Mouse (Mus musculus) small intestine, adult 2 months (tissue): ENCODE results near the gene Tmed1. TPM values are rescaled to one million over a fixed set of nuclear protein-coding genes. Genes with fewer than 3 reads are reported as not detected.

ENCODE experiments used
- H3K27ac ChIP-seq: fragments of 200-500 bp; 2 replicates; pipeline ENCODE4 v1.5.1; 2012; ENCODE audit warnings: low read depth, low read length, control low read depth, inconsistent platforms; ENCODE audit not compliant: insufficient read depth
- H3K27me3 ChIP-seq: fragments of 200-500 bp; 2 replicates; pipeline ENCODE4 v1.6.1; 2012; ENCODE audit warnings: mild to moderate bottlenecking, moderate library complexity, low read length, inconsistent platforms; ENCODE audit not compliant: control insufficient read depth, insufficient read depth
- H3K36me3 ChIP-seq: fragments of 200-500 bp; 2 replicates; pipeline ENCODE4 v1.6.1; 2012; ENCODE audit warnings: mild to moderate bottlenecking, low read length, control low read depth, inconsistent platforms; ENCODE audit not compliant: control insufficient read depth, insufficient read depth
- H3K4me1 ChIP-seq: fragments of 200-500 bp; 2 replicates; pipeline ENCODE4 v1.6.1; 2012; ENCODE audit warnings: low read length, inconsistent platforms, mixed read lengths; ENCODE audit not compliant: control insufficient read depth, insufficient read depth, insufficient read length
- H3K4me3 ChIP-seq: fragments of 200-500 bp; 2 replicates; pipeline ENCODE4 v1.5.1; 2012; ENCODE audit warnings: low read depth, mild to moderate bottlenecking, control low read depth, inconsistent platforms, low read length, moderate library complexity
- CTCF ChIP-seq: fragments of 200-500 bp; IDR thresholded peaks from 2 replicates; pipeline ENCODE4 v1.5.1; 2012; ENCODE audit warnings: low read depth, mild to moderate bottlenecking, control low read depth, inconsistent platforms, low read length, moderate library complexity, mixed read lengths; ENCODE audit not compliant: insufficient replicate concordance, insufficient read length; ENCODE audit errors: extremely low read depth
- POLR2A ChIP-seq: fragments of 200-500 bp; IDR thresholded peaks from 2 replicates; pipeline ENCODE4 v1.6.1; 2012; ENCODE audit warnings: low read depth, mild to moderate bottlenecking, control low read depth, inconsistent platforms, low read length, moderate library complexity
- WGBS: fragments of 180-500 bp; shearing (Covaris S2); methylation state at CpG from one replicate; pipeline ENCODE4 v1.1.7; 2018; 5-methylcytosine and 5-hydroxymethylcytosine counted together
- polyA plus RNA-seq: library from polyadenylated mRNA; depleted of rRNA; stranded (reverse); fragments of >200 nt; gene quantifications from 2 replicates; pipeline ENCODE4 v1.2.3, GENCODE M21; 2012

Gene Tmed1
- polyA plus RNA-seq, 1 experiment: 10.8 TPM

DNA sequence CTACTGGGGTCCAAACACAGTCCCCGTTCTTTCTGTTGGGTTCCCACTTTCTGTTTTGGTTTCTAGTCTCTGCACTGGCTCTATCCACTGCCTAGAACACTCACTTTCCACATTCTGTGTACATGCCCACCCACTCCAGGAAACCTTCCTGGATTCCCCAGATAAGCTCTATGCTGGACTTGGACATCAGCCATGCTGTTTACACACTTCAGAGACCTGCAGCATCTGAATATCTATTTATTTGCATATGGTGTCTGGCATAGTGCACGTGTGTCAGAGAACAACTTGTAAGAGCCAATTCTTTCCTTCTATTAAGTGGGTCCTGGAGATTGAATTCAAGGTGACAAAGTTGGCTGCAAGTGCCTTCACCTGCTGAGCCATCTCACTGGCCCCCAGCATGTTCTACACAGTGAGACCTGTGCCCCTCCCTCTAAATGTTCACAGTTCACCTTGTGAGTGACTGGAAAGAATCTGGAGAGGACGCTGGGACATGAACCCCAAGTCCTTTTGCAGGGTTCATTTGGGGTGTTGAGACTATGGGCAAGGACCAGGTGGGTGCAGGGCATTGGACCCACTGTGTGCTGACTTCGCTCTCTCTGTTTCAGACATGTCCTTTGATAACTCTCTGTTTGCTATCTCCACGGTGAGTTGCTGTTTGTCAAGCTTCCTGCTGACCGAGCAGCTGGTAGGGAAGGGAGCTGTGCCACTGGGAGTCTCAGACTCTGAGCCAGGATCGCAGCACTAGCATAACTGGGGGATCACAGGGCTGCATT, 30.1 kb upstream of the Tmed1 start:
- H3K27ac ChIP-seq: peak overlapping the region; percentile 49; the same call in 1 of the 2 replicates
- no peaks in the 10 kb centered on the region for H3K36me3 ChIP-seq
- H3K27me3 ChIP-seq: no peaks in the 10 kb centered on the region
- H3K4me3 ChIP-seq: no peak overlapping the region
- peaks cover 9% of the 10 kb centered on the region; the same call in 1 of the 2 replicates for H3K4me1 ChIP-seq
- TF ChIP-seq POLR2A (no peak), CTCF (no peak)
- WGBS: 21% methylated on average over 7 of the region's 7 CpGs

DNA sequence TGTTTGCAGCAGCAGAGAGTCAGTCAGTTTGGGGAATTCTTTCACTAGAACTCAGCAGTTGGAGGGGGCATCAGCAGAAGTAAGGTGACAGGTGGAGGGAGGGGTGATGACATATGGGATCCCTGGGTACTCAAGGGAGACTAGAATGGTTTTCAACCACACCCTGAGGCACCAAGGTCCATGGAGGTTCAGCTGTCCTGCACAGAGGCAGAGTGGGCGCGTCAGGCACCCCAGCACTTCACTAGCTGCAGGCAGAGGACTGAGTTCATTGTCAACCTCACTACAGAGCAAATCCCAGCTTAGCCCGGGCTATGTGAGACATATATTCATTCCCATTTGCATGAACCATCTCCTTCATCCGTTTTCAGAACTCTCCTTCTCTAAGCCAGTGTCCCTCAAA, 27.0 kb upstream of the Tmed1 start:
- Histone ChIP-seq H3K4me1 (peaks cover 9% of the 10 kb centered on the region; the same call in 1 of the 2 replicates), H3K36me3 (no peaks in the 10 kb centered on the region), H3K27ac (no peak overlapping the region), H3K27me3 (no peaks in the 10 kb centered on the region), H3K4me3 (no peak overlapping the region)
- WGBS: 66% methylated on average over 4 of the region's 4 CpGs
- TF ChIP-seq POLR2A: no peak
- no peak for TF ChIP-seq CTCF

DNA sequence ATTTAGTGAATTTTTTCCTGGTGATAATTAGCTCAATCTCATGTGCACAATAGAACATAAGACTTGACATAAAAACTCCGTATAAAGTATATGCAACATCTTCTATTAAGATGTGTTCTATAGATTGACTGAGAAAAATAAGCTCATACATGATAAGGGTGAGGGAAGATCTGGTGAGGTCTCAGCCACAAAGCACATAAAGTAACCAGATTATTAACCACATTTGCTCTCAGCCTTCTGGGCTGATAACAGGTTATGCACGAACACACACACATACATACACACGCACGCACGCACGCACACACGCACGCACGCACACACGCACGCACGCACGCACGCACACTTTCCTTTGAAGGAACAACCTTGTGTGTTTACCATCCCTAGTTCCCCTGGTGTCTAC, 26.4 kb upstream of the Tmed1 start:
- no peak overlapping the region for H3K27ac ChIP-seq
- H3K36me3 ChIP-seq: no peaks in the 10 kb centered on the region
- H3K4me1 ChIP-seq: peaks cover 9% of the 10 kb centered on the region; the same call in 1 of the 2 replicates
- H3K4me3 ChIP-seq: no peak overlapping the region
- WGBS: 91% methylated on average over 14 of the region's 14 CpGs
- no peaks in the 10 kb centered on the region for H3K27me3 ChIP-seq
- no peak for TF ChIP-seq CTCF
- no peak for TF ChIP-seq POLR2A

DNA sequence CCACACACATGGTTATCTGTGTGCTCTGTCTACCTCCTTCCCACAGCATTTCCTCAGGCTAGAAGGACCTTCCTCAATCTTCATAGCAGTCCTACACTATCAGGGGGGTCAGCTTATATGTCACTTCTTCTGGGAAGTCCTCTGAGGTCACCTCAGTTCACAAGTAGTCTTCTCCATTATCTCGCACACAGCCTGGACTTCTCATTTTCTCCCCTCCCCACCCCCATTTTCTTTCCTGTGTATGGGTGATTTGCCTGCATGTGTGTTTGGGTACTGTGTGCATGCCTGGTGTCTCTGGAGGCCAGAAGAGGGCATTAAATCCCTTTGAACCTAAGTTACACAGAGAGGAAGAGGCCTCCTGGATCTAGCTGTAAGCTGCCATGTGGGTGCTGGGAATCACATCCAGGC, 17.9 kb upstream of the Tmed1 start:
- Histone ChIP-seq H3K27ac (no peak overlapping the region), H3K27me3 (no peaks in the 10 kb centered on the region), H3K4me1 (no peaks in the 10 kb centered on the region), H3K36me3 (no peaks in the 10 kb centered on the region), H3K4me3 (no peak overlapping the region)
- TF ChIP-seq CTCF (no peak), POLR2A (no peak)
- 74% methylated on average over 1 of the region's 1 CpGs for WGBS

DNA sequence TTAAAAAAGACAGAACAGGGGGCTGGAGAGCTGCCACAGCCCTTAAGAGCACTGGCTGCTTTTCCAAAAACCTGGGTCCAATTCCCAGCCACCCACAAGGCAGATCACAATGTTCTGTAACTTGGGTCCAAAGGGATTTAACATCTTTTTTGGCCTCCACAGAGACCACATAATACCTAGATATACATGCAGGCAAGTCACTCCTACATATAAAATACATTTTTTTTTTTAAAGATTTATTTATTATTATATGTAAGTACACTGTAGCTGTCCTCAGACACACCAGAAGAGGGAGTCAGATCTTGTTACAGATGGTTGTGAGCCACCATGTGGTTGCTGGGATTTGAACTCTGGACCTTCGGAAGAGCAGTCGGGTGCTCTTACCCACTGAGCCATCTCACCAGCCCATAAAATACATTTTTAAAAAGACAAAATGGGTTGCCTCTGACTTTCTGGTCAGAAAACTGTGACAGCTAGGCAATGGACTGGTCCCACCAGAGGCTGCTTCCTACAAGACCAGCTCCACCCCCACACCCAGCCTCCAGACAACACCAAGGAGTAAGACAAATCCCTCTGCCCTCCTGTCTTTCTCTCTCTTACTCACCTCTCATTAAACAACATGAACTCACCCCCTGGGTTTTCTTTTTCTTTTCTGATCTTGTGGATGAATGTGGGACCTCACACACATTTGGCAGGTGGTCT, 17.2 kb upstream of the Tmed1 start:
- Histone ChIP-seq H3K27ac (no peak overlapping the region), H3K4me1 (no peaks in the 10 kb centered on the region)
- WGBS: 90% methylated on average over 2 of the region's 2 CpGs

DNA sequence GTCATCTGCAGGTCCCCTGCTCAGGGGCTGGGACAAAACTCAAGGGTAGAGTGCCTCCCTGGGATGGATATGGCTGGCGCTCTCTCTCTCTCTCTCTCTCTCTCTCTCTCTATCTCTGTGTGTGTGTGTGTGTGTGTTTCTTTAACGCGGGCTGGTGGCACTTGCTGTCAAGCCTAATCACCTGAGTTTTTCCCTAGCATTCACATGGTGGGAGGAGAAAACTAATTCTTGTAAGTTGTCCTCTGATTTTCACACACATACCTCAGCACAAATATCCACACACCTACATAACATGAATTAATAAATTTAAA, 16.5 kb upstream of the Tmed1 start:
- H3K27me3 ChIP-seq: no peaks in the 10 kb centered on the region
- WGBS: 64% methylated on average over 3 of the region's 3 CpGs
- no peaks in the 10 kb centered on the region for H3K4me1 ChIP-seq
- no peak overlapping the region for H3K27ac ChIP-seq
- 0 out of 2 replicates have a peak overlapping the region, but pooled peaks have one; percentile 26 for H3K4me3 ChIP-seq
- H3K36me3 ChIP-seq: no peaks in the 10 kb centered on the region
- no peak for TF ChIP-seq POLR2A
- no peak for TF ChIP-seq CTCF

More for the DNA sequence above, 17.2 kb upstream of the Tmed1 start:
- Histone ChIP-seq H3K4me3 (no peak overlapping the region), H3K27me3 (no peaks in the 10 kb centered on the region), H3K36me3 (no peaks in the 10 kb centered on the region)
- TF ChIP-seq POLR2A: no peak

DNA sequence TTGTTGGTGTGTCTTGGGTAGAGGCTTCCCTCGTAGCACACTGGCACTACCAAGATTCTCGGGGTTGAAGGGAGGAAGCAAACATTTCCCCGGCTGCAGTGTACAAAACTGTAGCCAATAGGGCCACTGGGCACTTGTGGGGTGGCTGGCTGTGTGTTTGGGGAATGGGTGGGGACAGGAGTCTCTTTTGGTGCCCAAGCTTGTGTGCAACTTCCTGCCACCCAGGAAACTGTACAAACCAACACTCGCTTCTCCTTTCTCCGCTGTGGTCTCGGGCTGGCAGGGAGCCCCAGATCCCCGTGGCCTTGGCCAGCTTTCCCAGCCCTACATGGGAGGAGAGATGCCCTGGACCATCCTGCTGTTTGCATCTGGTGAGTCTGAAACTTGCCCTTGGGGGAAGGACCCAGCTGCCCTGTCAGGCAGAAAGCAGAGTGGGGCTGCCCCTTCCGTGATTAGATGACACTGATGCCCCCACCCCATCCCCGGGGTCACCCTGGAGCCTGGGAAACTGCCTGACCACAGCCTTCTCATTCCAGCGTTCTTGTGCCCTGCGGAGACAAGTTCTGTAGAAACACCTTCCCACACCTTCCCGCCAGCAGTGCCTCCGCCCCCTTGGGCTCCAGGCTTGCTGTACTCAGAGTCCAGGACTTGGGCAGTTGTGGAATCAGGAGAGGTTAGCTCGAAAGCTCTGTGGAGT, 16.0 kb upstream of the Tmed1 start, which contains the start of gene AB124611:
AB124611 (plus strand) TSS at position 240 of the 697 bp plus-strand sequence.
- H3K27ac ChIP-seq: 0 out of 2 replicates have a peak within 1 kb of the TSS, but pooled peaks have one; percentile 11
- WGBS: 51% methylated on average over 14 of the region's 14 CpGs
- peak within 1 kb of the TSS; percentile 26 for H3K4me3 ChIP-seq

More for the DNA sequence above, 16.0 kb upstream of the Tmed1 start, which contains the start of gene AB124611:
- no peaks in the 10 kb centered on the region for H3K36me3 ChIP-seq
- TF ChIP-seq POLR2A: no peak
- TF ChIP-seq CTCF: no peak
- no peaks in the 10 kb centered on the region for H3K4me1 ChIP-seq
- H3K27me3 ChIP-seq: no peaks in the 10 kb centered on the region
